Mouse (Mus musculus): Measurements from ENCODE around the gene Plb1. TPM values are rescaled to one million over a fixed set of nuclear protein-coding genes. Genes with fewer than 3 reads are reported as not detected.

The Plb1 gene
- polyA plus RNA-seq, 1 experiment from 2014 or later = 0.05 TPM

DNA sequence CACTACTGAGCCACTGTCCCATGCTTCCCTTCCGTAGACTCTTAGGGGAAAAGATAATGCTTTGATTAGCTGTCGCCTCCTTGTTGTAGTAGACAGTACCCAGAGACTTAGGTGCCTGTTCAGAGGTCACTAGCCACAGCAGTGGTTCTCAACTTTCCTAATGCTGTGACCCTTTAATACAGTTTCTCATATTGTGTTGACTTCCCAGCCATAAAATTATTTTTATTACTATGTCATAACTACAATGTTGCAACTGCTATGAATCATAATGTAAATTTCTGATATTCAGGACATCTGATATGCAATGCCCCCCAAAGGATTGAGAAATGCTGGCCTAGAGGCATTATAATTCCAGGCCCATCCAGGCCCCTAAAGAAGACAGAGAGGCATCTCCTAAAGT is 177.2 kb downstream of the Plb1 start:
- Histone ChIP-seq H3K27me3 (replicated peaks; ENCODE audit: control insufficient read depth, insufficient read depth, low read length) (no peaks in the 10 kb centered on the region), H3K4me3 (ENCODE audit: low read length) (no peak overlapping the region), H3K36me3 (ENCODE audit: control insufficient read depth, insufficient read depth, low read length) (no peaks in the 10 kb centered on the region), H3K27ac (ENCODE audit: low read depth, low read length) (no peak overlapping the region), H3K4me2 (ENCODE audit: low read length) (no peak overlapping the region), H3K9ac (ENCODE audit: low read depth, low read length) (no peak overlapping the region), H3K4me1 (ENCODE audit: control insufficient read depth, insufficient read depth, low read depth, low read length) (peaks cover 7% of the 10 kb centered on the region; the same call in 1 of the 2 replicates), H3K9me3 (ENCODE audit: control insufficient read depth, low read length) (no peaks in the 10 kb centered on the region)
- WGBS = 86% methylated on average over 2 of the region's 2 CpGs
- ATAC-seq = no peak

DNA sequence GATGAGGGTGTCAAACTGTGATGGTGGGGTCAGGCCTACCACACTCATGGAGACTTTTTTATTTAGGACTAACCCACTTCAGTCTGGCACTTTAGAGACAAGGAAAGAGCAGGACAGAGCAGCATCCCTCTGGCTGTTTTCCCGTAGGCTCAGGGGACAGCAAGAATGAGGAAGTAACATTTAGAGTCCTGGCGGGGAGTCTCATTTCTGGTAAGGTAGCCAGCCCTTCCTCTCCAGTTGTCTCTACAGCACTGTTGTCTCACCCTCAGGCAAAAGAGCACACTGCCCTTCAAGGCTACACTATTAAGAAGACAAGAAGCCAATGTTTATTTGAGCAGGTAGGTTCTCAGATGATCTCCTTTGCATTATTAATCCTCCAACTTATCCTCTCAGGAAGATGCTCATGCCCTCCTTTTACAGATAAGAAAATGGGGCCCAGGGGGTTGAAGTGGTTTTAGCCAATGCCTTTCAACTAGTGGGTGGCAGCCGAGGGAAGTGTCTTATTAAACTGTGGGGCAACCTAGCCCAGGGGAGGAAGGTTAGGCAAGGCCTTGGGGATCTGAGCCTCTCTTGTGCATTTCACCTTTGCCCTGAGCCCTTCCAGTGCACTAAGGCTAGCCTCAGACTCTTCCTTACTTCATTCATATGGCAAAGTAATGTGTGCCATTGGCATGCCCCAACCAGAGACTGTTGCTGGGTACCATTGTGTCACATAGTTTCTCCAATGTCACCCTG is 178.6 kb downstream of the Plb1 start:
- H3K27me3 ChIP-seq (replicated peaks; ENCODE audit: control insufficient read depth, insufficient read depth, low read length) = no peaks in the 10 kb centered on the region
- H3K9ac ChIP-seq (ENCODE audit: low read depth, low read length) = no peak overlapping the region
- no peak for ATAC-seq
- peaks cover 7% of the 10 kb centered on the region; the same call in 1 of the 2 replicates for H3K4me1 ChIP-seq (ENCODE audit: control insufficient read depth, insufficient read depth, low read depth, low read length)
- no peak overlapping the region for H3K4me3 ChIP-seq (ENCODE audit: low read length)
- no peak overlapping the region for H3K4me2 ChIP-seq (ENCODE audit: low read length)
- H3K27ac ChIP-seq (ENCODE audit: low read depth, low read length) = no peak overlapping the region
- H3K36me3 ChIP-seq (ENCODE audit: control insufficient read depth, insufficient read depth, low read length) = no peaks in the 10 kb centered on the region
- 96% methylated on average over 3 of the region's 3 CpGs for WGBS
- H3K9me3 ChIP-seq (ENCODE audit: control insufficient read depth, low read length) = no peaks in the 10 kb centered on the region

DNA sequence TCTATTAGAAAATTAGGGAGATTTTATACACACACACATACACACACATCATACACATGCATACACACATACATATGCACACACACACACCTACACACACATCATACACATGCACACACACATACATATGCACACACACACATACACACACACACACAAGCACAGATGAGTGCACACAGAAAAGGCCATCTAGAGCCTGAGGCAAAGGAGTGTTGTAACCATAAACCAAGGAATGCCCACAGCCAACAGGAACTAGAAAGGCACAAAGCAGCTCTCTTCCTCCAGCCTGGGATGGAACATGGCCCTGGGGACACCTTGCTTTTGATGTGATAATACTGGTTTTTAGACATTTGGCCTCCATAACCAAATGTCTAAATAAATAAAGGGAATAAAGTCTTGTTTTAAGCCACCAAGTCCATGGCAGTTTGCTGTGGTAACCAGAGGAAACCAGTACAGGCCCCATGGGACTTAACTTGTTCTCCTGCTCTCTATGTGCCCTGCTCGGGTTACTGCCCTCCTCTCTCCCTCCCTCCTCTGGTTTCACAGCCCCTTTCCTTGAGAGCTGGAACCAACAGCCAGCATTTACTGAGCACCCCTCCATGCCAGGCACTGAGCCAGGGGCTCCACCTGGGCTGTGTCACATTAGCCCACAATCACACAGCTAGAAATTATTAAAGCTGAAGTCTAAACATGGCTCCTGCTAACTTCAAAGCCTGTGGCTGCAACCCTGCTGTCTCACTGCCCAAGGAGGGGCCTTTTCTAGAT is 179.9 kb downstream of the Plb1 start:
- no peak overlapping the region for H3K4me2 ChIP-seq (ENCODE audit: low read length)
- WGBS = 13% methylated on average over 1 of the region's 1 CpGs
- ATAC-seq = peak; percentile 58

GRCm38 (mm10) chr5:32413083-32413482 is 180.6 kb downstream of the Plb1 start:
- Histone ChIP-seq H3K27ac (ENCODE audit: low read depth, low read length) (no peak overlapping the region), H3K4me3 (ENCODE audit: low read length) (no peak overlapping the region)
- ATAC-seq = peak; percentile 40; the same call in 1 of the 2 replicates

More for the DNA sequence above, 179.9 kb downstream of the Plb1 start:
- H3K27me3 ChIP-seq (replicated peaks; ENCODE audit: control insufficient read depth, insufficient read depth, low read length) = no peaks in the 10 kb centered on the region
- no peaks in the 10 kb centered on the region for H3K9me3 ChIP-seq (ENCODE audit: control insufficient read depth, low read length)
- no peaks in the 10 kb centered on the region for H3K36me3 ChIP-seq (ENCODE audit: control insufficient read depth, insufficient read depth, low read length)
- peaks cover 7% of the 10 kb centered on the region; the same call in 1 of the 2 replicates for H3K4me1 ChIP-seq (ENCODE audit: control insufficient read depth, insufficient read depth, low read depth, low read length)
- no peak overlapping the region for H3K4me3 ChIP-seq (ENCODE audit: low read length)
- no peak overlapping the region for H3K9ac ChIP-seq (ENCODE audit: low read depth, low read length)
- H3K27ac ChIP-seq (ENCODE audit: low read depth, low read length) = peak overlapping the region; percentile 16; the same call in 1 of the 2 replicates

DNA sequence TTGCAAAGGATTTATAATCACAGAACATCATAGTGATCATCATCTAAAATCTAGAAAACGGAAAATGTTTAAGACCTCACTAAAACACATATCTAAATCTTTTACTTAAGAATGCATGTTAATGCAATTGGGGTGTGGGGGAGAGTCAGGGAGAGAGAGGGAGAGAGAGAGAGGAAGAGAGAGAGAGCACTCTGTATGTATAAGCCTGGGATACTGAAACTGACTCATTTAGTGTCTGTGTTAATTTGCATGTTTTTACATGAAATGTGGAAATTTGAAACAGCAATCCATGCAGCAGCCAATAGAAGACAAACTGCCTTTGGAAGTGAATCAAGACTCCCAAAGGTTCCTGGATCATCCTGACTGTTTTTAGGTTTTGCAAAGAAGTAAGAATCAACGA is 181.1 kb downstream of the Plb1 start:
- no peak for ATAC-seq
- Histone ChIP-seq H3K27ac (ENCODE audit: low read depth, low read length) (no peak overlapping the region), H3K9me3 (ENCODE audit: control insufficient read depth, low read length) (no peaks in the 10 kb centered on the region), H3K4me2 (ENCODE audit: low read length) (no peak overlapping the region), H3K36me3 (ENCODE audit: control insufficient read depth, insufficient read depth, low read length) (no peaks in the 10 kb centered on the region), H3K4me1 (ENCODE audit: control insufficient read depth, insufficient read depth, low read depth, low read length) (peaks cover 7% of the 10 kb centered on the region; the same call in 1 of the 2 replicates), H3K27me3 (replicated peaks; ENCODE audit: control insufficient read depth, insufficient read depth, low read length) (no peaks in the 10 kb centered on the region), H3K9ac (ENCODE audit: low read depth, low read length) (no peak overlapping the region), H3K4me3 (ENCODE audit: low read length) (no peak overlapping the region)
- 72% methylated on average over 2 of the region's 2 CpGs for WGBS

More at GRCm38 (mm10) chr5:32413083-32413482, 180.6 kb downstream of the Plb1 start:
- Histone ChIP-seq H3K4me2 (ENCODE audit: low read length) (no peak overlapping the region), H3K27me3 (replicated peaks; ENCODE audit: control insufficient read depth, insufficient read depth, low read length) (no peaks in the 10 kb centered on the region), H3K9me3 (ENCODE audit: control insufficient read depth, low read length) (no peaks in the 10 kb centered on the region), H3K36me3 (ENCODE audit: control insufficient read depth, insufficient read depth, low read length) (no peaks in the 10 kb centered on the region), H3K4me1 (ENCODE audit: control insufficient read depth, insufficient read depth, low read depth, low read length) (peaks cover 7% of the 10 kb centered on the region; the same call in 1 of the 2 replicates), H3K9ac (ENCODE audit: low read depth, low read length) (no peak overlapping the region)
- 62% methylated on average over 2 of the region's 2 CpGs for WGBS

- ATAC-seq = no peak
- Histone ChIP-seq H3K27ac (ENCODE audit: low read depth, low read length) (no peak overlapping the region), H3K4me3 (ENCODE audit: low read length) (no peak overlapping the region), H3K27me3 (replicated peaks; ENCODE audit: control insufficient read depth, insufficient read depth, low read length) (no peaks in the 10 kb centered on the region), H3K9ac (ENCODE audit: low read depth, low read length) (no peak overlapping the region), H3K9me3 (ENCODE audit: control insufficient read depth, low read length) (no peaks in the 10 kb centered on the region), H3K36me3 (ENCODE audit: control insufficient read depth, insufficient read depth, low read length) (no peaks in the 10 kb centered on the region), H3K4me2 (ENCODE audit: low read length) (no peak overlapping the region), H3K4me1 (ENCODE audit: control insufficient read depth, insufficient read depth, low read depth, low read length) (peaks cover 7% of the 10 kb centered on the region; the same call in 1 of the 2 replicates)
- 87% methylated on average over 5 of the region's 5 CpGs for WGBS
Observed at GRCm38 (mm10) chr5:32414461-32414985, 182.0 kb downstream of the Plb1 start.

DNA sequence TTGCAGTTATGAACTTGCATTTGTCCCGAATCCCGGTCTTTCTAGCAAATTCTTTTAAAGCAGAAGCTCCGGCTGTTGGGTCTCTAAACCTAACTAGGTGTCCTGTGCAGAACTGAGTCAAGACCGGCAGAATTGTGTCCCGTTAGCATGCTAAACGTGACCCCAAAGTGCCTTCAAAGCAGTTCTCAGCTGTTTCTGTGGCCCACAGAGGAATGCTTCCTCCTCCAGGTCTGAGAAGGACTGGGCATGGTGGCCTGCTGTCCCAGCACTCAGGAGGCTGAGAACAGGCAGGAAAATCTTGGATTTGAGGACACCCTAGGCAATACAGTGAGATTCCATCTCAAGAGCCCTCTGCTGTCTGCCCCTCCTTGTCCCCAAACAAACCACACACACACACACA is 183.0 kb downstream of the Plb1 start:
- H3K9ac ChIP-seq (ENCODE audit: low read depth, low read length) = no peak overlapping the region
- H3K4me2 ChIP-seq (ENCODE audit: low read length) = no peak overlapping the region
- peaks cover 7% of the 10 kb centered on the region; the same call in 1 of the 2 replicates for H3K4me1 ChIP-seq (ENCODE audit: control insufficient read depth, insufficient read depth, low read depth, low read length)
- no peak for ATAC-seq
- no peak overlapping the region for H3K4me3 ChIP-seq (ENCODE audit: low read length)
- H3K27me3 ChIP-seq (replicated peaks; ENCODE audit: control insufficient read depth, insufficient read depth, low read length) = no peaks in the 10 kb centered on the region
- 89% methylated on average over 6 of the region's 6 CpGs for WGBS
- no peaks in the 10 kb centered on the region for H3K36me3 ChIP-seq (ENCODE audit: control insufficient read depth, insufficient read depth, low read length)
- no peaks in the 10 kb centered on the region for H3K9me3 ChIP-seq (ENCODE audit: control insufficient read depth, low read length)
- H3K27ac ChIP-seq (ENCODE audit: low read depth, low read length) = no peak overlapping the region

Data from hindbrain, embryonic 16.5 days (tissue).